Mouse (Mus musculus) kidney, postnatal 0 days (tissue): ENCODE measurements around the gene Hist1h3b. TPM values are rescaled to one million over a fixed set of nuclear protein-coding genes. Genes with fewer than 3 reads are reported as not detected.

Source experiments
- ATAC-seq: fragments of 200-750 bp; cut with Nextera tagmentation; replicated peaks from 2 replicates; pipeline ENCODE4 v1.8.0; 2017; ENCODE audit warnings: low read depth, moderate number of reproducible peaks, moderate TSS enrichment, moderate library complexity; ENCODE audit not compliant: low FRiP score
- DNase-seq: peaks from one replicate; pipeline ENCODE4 v3.0.0-alpha.2; 2016; ENCODE audit warnings: low spot score
- H3K27ac ChIP-seq: fragments of 300-500 bp; sonication (generic); 2 replicates; pipeline ENCODE4 v1.5.1; 2014; ENCODE audit warnings: mild to moderate bottlenecking
- H3K27me3 ChIP-seq: fragments of 300-500 bp; sonication (generic); 2 replicates; pipeline ENCODE4 v1.6.1; 2014; ENCODE audit warnings: low read length, mixed read lengths; ENCODE audit not compliant: insufficient read depth
- H3K36me3 ChIP-seq: fragments of 300-500 bp; sonication (generic); 2 replicates; pipeline ENCODE4 v1.6.1; 2014; ENCODE audit warnings: low read length, mixed read lengths; ENCODE audit not compliant: insufficient read depth
- H3K4me1 ChIP-seq: fragments of 300-500 bp; sonication (generic); replicated peaks from 2 replicates; pipeline ENCODE4 v1.6.1; 2014; ENCODE audit warnings: antibody characterized with exemption, low read length, mixed read lengths; ENCODE audit not compliant: insufficient read depth
- H3K4me2 ChIP-seq: fragments of 300-500 bp; sonication (generic); 2 replicates; pipeline ENCODE4 v1.6.1; 2014; ENCODE audit warnings: mild to moderate bottlenecking, low read length, moderate library complexity, mixed read lengths
- H3K4me3 ChIP-seq: fragments of 300-500 bp; sonication (generic); replicated peaks from 2 replicates; pipeline ENCODE4 v1.5.1; 2014; ENCODE audit warnings: low read depth, low read length
- H3K9ac ChIP-seq: fragments of 300-500 bp; sonication (generic); 2 replicates; pipeline ENCODE4 v1.6.1; 2014; ENCODE audit warnings: low read depth, low read length
- H3K9me3 ChIP-seq: fragments of 300-500 bp; sonication (generic); replicated peaks from 2 replicates; pipeline ENCODE4 v1.6.1; 2016; ENCODE audit warnings: low read length, inconsistent platforms, mixed read lengths
- CTCF ChIP-seq: IDR thresholded peaks from 2 replicates; pipeline ENCODE4 v1.5.1; 2016; ENCODE audit warnings: antibody characterized with exemption, low read depth, mild to moderate bottlenecking, moderate library complexity
- WGBS: fragments of 180-500 bp; shearing (Covaris S2); extraction: QIAGEN DNeasy Blood & Tissue Kit; methylation state at CpG from one replicate; pipeline ENCODE4 v1.1.7; 2014; 5-methylcytosine and 5-hydroxymethylcytosine counted together
- polyA plus RNA-seq: library from polyadenylated mRNA; unstranded; fragments of >200 nt; fragmentation: Nextera tagmentation; extraction: Ambion mirVana; gene quantifications from 2 replicates; pipeline ENCODE4 v1.2.1, GENCODE M21; 2015

The Hist1h3b gene
- polyA plus RNA-seq, 1 experiment from 2014 or later: 5.9 TPM

DNA sequence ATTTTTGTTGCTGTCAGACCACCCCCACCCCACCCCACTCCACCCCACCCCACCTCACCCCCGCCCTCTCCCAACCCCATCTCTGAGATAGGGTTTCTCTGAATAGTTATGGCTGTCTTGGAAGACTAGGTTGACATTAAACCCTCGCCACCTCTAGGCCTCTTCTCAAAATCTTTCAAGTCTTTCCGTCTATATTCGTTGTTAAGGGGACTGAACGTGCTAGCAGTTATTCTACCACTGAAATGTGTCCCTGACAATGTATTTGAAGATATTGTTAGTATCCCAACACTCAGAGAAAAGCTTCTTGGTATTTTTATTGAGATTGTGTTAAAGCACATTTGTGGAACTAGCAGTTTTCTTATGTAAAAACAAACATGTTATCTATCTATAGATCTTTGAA lies 11.2 kb upstream of the Hist1h3b start:
- Histone ChIP-seq H3K4me2 (peak overlapping the region; percentile 90), H3K27ac (no peak overlapping the region), H3K9ac (no peak overlapping the region), H3K36me3 (no peaks in the 10 kb centered on the region), H3K4me1 (no peaks in the 10 kb centered on the region), H3K4me3 (no peak overlapping the region), H3K27me3 (no peaks in the 10 kb centered on the region), H3K9me3 (no peaks in the 10 kb centered on the region)
- DNase-seq (no peak), ATAC-seq (no peak)
- no peak for TF ChIP-seq CTCF
- 49% methylated on average over 5 of the region's 5 CpGs for WGBS

DNA sequence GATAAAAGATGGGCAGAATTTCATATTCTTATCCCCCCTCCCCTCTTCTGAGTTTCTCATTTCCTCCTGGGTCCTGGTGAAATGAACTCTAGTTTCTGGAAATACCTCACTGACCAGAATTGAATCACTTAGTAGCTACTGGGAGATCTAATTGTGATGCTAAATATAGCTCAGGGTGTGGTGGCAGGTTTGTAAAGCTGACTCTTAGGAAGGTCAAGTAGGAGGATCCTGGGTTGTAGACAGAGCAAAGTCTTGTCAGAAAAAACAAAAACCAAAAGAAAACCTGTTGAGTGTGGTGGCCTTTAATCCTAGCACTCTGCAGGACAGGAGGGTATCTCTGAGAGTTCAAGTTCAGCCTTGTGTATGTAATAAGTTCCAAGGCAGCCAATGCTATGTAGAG lies 10.1 kb upstream of the Hist1h3b start:
- no peak overlapping the region for H3K27ac ChIP-seq
- no peak for ATAC-seq

DNA sequence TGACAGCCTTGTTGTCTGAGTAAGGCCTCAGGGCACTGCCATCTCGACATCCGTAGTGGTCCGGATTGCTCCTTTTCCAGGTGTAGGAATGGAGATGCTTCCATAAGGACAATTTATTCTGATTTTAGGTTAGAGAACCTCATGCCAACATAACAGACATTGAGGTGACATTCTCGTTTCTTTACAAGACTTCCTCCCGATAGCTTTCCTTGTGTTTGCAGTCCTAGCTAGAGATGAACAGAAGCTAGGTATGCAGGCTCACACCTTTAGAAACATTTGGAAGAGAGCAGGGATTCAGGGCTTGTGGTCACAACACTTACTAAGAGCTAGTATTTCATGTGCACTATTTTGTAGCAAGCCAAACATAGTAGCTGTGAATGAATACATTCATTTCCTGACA lies 8.9 kb upstream of the Hist1h3b start:
- Histone ChIP-seq H3K4me3 (no peak overlapping the region), H3K27me3 (no peaks in the 10 kb centered on the region), H3K36me3 (no peaks in the 10 kb centered on the region), H3K4me1 (peaks cover 10% of the 10 kb centered on the region), H3K27ac (no peak overlapping the region), H3K9ac (no peak overlapping the region), H3K4me2 (no peak overlapping the region), H3K9me3 (no peaks in the 10 kb centered on the region)
- TF ChIP-seq CTCF: no peak
- DNase-seq (no peak), ATAC-seq (no peak)
- WGBS: 83% methylated on average over 5 of the region's 5 CpGs

More for the DNA sequence above, 10.1 kb upstream of the Hist1h3b start:
- Histone ChIP-seq H3K4me1 (no peaks in the 10 kb centered on the region), H3K4me3 (no peak overlapping the region), H3K9me3 (no peaks in the 10 kb centered on the region), H3K27me3 (no peaks in the 10 kb centered on the region), H3K9ac (no peak overlapping the region), H3K36me3 (no peaks in the 10 kb centered on the region), H3K4me2 (no peak overlapping the region)
- DNase-seq: no peak
- TF ChIP-seq CTCF: no peak

GRCm38 (mm10) chr13:23743963-23744362 lies 8.1 kb upstream of the Hist1h3b start:
- H3K27ac ChIP-seq: no peak overlapping the region
- no peak for ATAC-seq

DNA sequence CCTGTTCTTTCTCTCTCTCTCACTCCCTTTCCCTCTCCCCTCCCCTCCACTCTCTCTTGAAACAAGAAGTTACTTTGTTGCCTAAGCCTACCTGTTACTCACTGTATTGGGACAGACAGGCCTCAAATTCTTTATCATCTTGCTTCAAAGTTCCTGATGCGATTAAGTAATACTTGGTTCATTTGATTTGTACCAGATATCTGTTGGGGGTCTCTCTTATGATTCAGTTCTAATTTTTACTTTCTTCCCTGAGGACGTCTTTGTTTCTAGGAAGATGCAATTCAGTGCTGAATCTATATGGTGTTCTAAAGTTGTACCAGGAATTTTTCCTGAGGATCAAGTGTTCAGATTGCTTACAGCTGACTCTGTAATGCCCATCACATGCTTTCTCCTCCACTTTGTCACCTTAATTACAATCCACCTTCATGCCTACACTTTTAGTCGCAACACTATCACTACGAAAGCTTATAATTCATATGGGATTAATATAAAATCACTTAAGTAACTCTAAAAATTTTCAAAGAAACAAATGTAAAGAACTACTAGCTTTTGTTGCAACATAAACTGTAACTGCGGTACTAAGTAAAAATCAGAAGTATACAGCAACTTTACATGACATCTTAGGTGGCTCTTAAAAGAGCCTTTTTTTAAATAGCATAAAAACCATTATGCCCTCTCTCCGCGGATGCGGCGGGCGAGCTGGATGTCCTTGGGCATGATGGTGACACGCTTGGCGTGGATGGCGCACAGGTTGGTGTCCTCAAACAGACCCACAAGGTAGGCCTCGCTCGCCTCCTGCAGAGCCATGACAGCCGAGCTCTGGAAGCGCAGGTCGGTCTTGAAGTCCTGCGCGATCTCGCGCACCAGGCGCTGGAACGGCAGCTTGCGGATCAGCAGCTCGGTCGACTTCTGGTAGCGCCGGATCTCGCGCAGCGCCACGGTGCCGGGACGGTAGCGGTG lies 7.4 kb upstream of the Hist1h3b start:
- Histone ChIP-seq H3K9ac (peak overlapping the region; percentile 31; the same call in 1 of the 2 replicates), H3K9me3 (no peaks in the 10 kb centered on the region), H3K27ac (peak overlapping the region; percentile 57; the same call in 1 of the 2 replicates), H3K36me3 (no peaks in the 10 kb centered on the region), H3K27me3 (no peaks in the 10 kb centered on the region), H3K4me2 (peak overlapping the region; percentile 60), H3K4me1 (peaks cover 11% of the 10 kb centered on the region), H3K4me3 (peak overlapping the region; percentile 30)
- 2% methylated on average over 13 of the region's 36 CpGs for WGBS
- DNase-seq: no peak
- no peak for TF ChIP-seq CTCF
- ATAC-seq: no peak

More at GRCm38 (mm10) chr13:23743963-23744362, 8.1 kb upstream of the Hist1h3b start:
- no peak for TF ChIP-seq CTCF
- WGBS: 39% methylated on average over 4 of the region's 4 CpGs
- H3K4me1 ChIP-seq: peaks cover 11% of the 10 kb centered on the region
- no peaks in the 10 kb centered on the region for H3K27me3 ChIP-seq
- H3K36me3 ChIP-seq: no peaks in the 10 kb centered on the region
- no peak for DNase-seq
- H3K4me3 ChIP-seq: no peak overlapping the region
- H3K9ac ChIP-seq: no peak overlapping the region
- H3K4me2 ChIP-seq: peak overlapping the region; percentile 60
- no peaks in the 10 kb centered on the region for H3K9me3 ChIP-seq

- WGBS: 1% methylated on average over 22 of the region's 28 CpGs
- no peaks in the 10 kb centered on the region for H3K27me3 ChIP-seq
- peak within 1 kb of the TSS; percentile 32 for H3K4me3 ChIP-seq
- peak within 1 kb of the TSS; percentile 60 for H3K4me2 ChIP-seq
- TF ChIP-seq CTCF: no peak
- no peaks in the 10 kb centered on the region for H3K9me3 ChIP-seq
- ATAC-seq (peak; percentile 61), DNase-seq (peak; percentile 98)
- H3K9ac ChIP-seq: peak within 1 kb of the TSS; percentile 54
- H3K27ac ChIP-seq: peak within 1 kb of the TSS; percentile 96
- peaks cover 11% of the 10 kb centered on the region for H3K4me1 ChIP-seq
- H3K36me3 ChIP-seq: no peaks in the 10 kb centered on the region
Observed at GRCm38 (mm10) chr13:23745381-23746161, 6.5 kb upstream of the Hist1h3b start, which contains the start of gene Hist1h3c. TSS of gene Hist1h3c (minus strand) at chr13:23745602.
